Mouse (Mus musculus): Measurements from ENCODE around the gene Pnpla1.
"Not testable (repeated sequence)": the region's sequence is repeated elsewhere in the genome, so short reads cannot be mapped to it uniquely, and the experiment has no call there.

The Pnpla1 gene

DNA sequence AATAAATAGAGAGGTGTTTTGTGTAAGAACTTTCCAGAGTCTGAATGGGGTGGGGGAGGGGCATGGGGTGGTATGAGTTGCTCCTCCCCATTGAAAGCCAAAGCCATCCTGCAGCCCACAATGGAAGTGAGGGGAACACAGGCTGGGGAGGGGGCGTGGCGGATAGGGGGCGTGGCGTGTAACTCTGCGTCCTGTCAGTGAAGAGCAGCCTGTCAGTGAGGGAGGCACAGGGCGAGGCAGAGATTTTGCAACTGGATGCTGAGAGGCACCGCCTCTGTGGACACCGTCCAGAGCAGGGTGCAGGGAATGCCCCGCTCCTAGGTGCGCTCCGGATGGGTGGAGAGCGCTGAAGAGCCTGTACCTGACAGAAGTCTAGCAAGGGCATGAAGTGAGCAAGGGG is at the start of gene Pnpla1:
TSS of gene Pnpla1 (plus strand) at position 207 of the 400 bp plus-strand sequence.
- no peak for DNase-seq (ENCODE audit: low read depth)

DNA sequence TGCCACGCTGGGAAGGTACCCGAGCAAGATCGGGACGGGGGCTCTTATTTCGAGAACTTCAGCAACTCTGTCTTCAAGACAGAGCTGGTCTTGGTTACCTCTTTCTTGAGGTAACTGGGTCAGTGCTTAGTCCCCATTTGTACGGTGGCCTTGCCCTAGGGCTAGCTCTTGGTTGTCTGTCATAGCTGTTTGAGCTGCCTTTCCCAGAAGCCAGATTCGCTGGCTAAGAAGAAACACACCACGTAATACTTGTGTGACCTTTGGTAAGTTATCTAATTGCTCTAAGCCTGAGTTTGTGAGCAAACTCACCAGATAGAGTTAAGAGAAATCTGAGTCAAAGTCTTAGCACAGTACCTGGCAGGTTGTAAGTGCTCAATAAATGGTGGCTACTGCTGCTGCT is 49.5 kb upstream of the Pnpla1 start:
- DNase-seq (ENCODE audit: low read depth), result no peak

GRCm38 (mm10) chr17:28809175-28809831 is 48.9 kb upstream of the Pnpla1 start:
- no peak for DNase-seq (ENCODE audit: low read depth)

DNA sequence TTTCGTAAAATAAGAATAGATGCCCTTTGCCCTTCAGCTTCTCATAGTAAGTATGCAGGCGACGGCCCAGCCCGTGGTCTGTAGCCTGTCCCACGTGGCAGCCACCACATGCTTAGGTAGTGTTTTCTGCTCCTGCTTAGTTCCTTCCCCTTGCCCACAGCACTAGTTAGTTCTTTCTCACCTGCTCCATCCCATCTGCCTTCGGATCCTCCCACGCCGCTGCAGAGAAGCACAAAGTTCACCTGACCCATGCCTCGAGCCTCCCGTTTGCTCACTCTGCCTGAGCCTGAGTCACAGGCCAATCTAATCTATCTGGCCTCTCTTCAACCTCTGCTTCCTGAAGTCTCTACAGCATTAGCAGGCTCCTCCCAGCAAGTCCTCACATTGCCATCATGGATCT is 45.9 kb upstream of the Pnpla1 start:
- DNase-seq (ENCODE audit: low read depth), result no peak

DNA sequence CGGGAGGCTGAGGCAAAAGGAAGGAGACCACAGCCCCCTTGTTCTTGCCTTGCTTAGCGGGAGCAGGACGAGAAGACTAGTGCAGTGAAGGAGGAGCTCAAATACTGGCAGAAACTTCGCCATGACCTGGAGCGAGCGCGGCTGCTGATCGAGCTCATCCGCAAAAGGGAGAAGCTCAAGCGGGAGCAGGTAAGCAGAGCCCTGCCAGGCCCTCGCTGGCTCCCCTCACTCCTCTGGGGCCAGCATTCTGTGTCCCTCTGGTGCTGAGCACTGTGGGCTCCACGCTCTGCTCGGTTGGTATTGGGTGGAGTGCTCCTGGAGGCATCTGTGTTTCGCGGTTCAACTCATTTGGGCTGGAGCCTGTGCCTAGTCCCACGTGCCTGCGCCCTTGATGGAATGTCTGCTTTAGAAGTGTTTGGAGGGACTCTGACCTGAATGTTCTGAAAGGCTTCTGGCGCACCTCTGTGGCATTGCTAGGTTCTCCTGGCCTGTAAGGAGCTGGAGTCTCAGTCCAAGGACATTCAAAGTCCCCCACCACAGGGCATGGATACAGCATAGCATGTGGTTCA is 43.6 kb upstream of the Pnpla1 start:
- no peak for DNase-seq (ENCODE audit: low read depth)

GRCm38 (mm10) chr17:28815384-28816004 is 42.7 kb upstream of the Pnpla1 start:
- no peak for DNase-seq (ENCODE audit: low read depth)

DNA sequence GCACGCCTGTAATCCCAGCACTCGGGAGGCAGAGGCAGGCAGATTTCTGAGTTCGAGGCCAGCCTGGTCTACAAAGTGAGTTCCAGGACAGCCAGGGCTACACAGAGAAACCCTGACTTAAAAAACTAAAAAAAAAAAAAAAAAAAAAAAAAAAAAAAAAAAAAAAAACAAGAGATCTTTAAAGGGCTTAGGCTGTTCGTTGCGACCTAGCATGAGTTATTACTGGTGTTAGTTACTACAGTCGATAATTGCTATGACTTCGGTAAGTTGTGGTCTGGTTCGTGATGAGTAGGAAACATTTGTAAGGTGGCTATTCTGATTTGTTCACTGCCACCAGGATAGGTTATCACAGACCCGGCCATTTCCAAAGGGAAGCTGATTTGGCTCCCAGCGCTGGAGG is 41.9 kb upstream of the Pnpla1 start:
- DNase-seq (ENCODE audit: low read depth), result not testable (repeated sequence)

DNA sequence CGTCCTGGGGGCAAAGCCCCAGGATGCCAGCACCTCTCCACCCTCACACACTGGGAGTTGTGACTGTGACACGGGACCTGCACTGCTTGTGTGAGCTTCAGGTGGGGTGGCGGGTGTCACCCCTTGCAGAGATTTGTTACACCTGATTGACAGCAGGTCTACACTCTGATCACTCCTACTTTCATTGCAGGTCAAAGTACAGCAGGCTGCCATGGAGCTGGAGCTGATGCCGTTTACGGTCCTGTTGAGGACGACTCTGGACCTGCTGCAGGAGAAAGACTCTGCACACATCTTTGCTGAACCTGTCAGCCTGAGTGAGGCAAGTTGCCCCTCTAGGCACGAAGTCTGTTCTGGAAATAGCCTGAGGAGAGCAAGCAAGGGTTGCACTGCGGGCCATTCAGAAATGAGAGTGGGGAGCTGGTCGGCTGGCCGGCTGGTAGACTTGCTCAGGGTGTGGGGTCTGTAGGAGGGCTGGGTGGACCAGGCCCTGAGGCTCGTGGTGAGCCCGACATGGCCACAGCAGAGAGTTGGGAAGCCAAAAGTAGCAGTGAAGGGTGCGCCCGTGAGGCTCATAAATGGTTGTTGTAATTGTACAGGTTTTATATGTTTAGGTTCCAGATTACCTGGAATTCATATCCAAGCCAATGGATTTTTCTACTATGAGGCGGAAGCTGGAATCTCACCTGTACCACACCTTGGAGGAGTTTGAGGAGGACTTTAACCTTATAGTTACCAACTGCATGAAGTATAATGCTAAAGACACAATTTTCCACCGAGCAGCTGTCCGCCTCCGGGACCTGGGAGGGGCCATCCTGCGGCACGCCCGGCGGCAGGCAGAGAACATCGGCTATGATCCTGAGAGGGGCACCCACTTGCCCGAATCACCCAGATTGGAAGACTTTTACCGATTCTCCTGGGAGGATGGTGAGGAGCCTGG is 41.1 kb upstream of the Pnpla1 start:
- DNase-seq (ENCODE audit: low read depth), result no peak

DNA sequence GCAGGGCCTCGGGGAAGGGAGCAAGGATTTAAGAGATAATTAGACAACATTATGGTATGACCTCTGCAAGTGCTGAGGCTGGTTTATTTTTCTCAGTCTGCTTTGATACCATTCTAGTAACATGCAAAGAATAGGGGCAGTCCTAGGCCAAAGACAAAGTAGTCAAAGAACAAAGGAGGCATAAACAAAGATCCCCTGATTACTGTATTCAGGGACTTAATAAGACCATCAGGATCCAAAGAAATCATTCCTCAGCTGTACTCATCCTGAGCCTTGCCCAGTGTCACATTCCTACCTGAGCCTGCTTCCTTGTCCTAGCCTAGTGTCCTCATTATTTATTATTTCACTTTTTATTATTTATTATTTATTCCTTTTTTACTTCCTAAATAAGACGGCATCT is 38.0 kb upstream of the Pnpla1 start:
- no peak for DNase-seq (ENCODE audit: low read depth)

DNA sequence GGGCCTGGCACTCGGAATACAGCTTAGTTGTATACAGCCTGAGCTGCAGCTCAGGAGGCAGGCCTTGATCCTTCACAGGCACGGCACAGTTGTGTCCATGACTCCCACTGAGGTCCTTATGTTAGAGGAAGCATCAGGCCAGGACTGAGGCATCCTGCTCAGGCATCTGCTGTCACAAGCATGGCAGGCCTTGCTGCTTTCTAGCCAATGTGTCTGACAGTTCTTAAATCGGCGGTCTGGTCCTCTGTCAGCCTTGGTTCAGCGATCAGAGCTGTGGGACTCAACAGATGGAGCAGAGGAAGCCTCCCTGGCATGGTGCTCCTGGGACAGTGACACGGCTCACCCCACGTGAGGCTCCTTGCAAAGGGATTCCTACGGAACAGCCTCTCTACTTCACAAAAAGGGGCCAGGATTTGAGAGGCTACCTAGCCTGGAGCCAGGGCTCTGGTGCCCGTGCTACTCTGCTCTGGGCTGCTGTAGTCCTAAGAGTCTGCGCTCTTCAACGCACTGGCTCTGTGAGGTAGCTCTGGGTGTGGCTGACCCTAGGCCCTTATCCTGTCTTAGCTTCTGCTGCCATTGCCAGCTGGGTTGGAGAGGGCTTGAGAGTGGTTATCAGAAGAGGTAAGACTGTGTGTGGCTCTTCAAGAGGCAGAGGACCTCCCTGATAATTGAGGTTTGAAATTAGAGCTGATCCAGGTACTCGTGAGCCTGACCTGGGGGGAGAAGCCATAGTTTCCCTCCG is 35.0 kb upstream of the Pnpla1 start:
- no peak for DNase-seq (ENCODE audit: low read depth)

- no peak for DNase-seq (ENCODE audit: low read depth)
Measured at GRCm38 (mm10) chr17:28823749-28824148, 34.5 kb upstream of the Pnpla1 start.

DNA sequence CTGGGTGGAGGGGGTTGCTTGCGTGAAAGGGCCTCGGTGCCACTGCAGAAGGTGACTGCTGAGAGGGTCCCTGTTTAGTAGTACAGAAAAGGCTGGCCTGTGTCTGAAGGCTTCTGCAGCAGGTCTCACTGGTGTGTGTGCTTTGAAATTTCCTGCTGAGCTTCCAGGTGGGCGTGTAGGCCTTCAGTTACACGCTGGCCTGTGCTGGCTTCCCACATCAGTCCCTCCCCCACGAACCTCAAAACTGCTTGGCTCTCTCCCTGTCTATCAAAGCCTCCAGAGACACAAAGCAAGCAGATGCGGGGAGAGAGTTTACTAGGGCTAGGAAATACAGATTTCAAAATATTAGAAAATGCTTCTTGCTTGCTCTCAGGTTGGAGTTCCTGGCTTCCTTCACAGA is 33.3 kb upstream of the Pnpla1 start:
- no peak for DNase-seq (ENCODE audit: low read depth)

DNA sequence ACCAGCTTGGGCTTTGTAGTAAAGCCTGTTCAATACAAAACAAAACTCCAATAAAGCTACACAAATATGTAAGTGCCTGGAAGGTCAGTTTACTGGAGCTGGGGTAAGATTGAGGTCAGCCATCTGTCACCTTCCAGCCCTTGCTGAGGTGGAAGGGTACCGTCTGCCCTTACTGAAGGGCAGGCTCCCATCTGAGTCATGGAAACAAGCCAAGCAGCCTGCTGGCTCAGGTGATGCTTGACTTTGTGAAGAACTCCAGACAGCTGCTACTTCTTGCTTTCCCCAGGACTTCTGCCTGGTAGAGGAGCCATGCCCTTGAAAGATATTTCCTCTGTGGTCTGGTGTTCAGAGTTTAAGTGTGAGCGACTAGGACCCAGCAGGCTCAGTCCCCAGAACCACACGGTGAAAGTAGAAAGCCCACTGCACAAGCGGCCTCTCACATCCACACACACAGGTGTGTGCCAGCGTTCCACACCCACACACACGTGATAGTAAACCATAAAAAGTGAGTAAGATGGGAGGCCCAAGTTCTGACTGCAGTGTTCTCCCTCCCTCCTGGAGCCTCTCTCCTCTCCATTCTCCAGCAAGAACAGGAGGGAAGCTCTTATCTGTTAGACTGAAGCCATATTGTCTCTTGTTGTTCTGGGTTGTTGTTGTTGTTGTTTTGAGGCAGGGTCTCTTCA is 32.7 kb upstream of the Pnpla1 start:
- no peak for DNase-seq (ENCODE audit: low read depth)

GRCm38 (mm10) chr17:28827665-28828231 is 30.5 kb upstream of the Pnpla1 start:
- DNase-seq (ENCODE audit: low read depth), result no peak

DNA sequence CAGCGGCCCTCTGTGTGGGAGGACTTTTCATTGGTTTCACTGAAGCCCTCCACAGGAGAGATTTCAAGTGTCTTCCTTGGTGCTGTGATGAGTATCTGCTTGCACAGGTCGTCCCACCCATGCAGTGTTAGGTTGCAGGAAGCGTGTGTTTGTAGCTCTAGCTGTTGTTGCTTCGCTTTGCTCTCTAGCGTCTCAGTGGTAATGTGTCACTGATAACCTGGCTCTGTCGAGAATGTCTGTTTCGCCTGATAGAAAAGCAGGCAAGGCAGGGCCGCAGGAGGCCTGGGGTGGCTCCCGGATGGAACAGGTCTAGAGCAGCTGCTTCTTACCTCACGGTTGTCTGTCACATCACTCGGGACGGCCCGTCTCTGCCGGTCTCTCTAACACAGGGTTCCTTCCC is 29.1 kb upstream of the Pnpla1 start:
- no peak for DNase-seq (ENCODE audit: low read depth)

GRCm38 (mm10) chr17:28831065-28831464 is 27.1 kb upstream of the Pnpla1 start:
- no peak for DNase-seq (ENCODE audit: low read depth)

- peak; percentile 29 for DNase-seq (ENCODE audit: low read depth)
Measured at GRCm38 (mm10) chr17:28832040-28832439, 26.2 kb upstream of the Pnpla1 start.

- no peak for DNase-seq (ENCODE audit: low read depth)
Measured at GRCm38 (mm10) chr17:28832875-28833274, 25.3 kb upstream of the Pnpla1 start.

- no peak for DNase-seq (ENCODE audit: low read depth)
Measured at GRCm38 (mm10) chr17:28834676-28835075, 23.5 kb upstream of the Pnpla1 start.

- DNase-seq (ENCODE audit: low read depth), result no peak
Measured at GRCm38 (mm10) chr17:28837840-28838239, 20.4 kb upstream of the Pnpla1 start.

DNA sequence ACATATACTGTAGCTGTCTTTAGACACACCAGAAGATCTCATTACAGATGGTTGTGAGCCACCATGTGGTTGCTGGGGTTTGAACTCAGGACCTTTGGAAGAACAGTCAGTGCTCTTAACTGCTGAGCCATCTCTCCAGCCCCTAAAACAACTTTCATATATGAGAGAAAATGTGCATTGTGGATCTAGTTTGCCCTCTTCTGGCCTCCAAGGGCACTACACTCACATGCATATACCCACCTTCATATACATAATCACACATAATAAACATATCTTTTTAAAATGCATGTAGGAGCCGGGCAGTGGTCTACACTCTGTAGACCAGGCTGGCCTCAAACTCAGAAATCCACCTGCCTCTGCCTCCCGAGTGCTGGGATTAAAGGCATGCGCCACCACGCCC is 16.3 kb upstream of the Pnpla1 start:
- DNase-seq (ENCODE audit: low read depth), result not testable (repeated sequence)
